Comparison of ENCODE assay signal across 21 mouse cellular contexts in genomic region chr9:99166946-99167345, GRCm38 (mm10). TPM values are rescaled to one million over a fixed set of nuclear protein-coding genes. Genes with fewer than 3 reads are reported as not detected.
A peak's percentile ranks its signal among the peaks of the same experiment; 100 is the strongest.
DNase-seq lines count a peak whose midpoint lies in the region; ATAC-seq and TF ChIP-seq lines count a peak whose summit lies in the region.
"Had no signal": no experiment of that assay in that cellular context is flagged by ENCODE, and none has a peak within 500 bp of the region (broad histone marks: within the 10 kb centered on the region; RNA-seq: fewer than 3 reads in every experiment).

No protein-coding gene starts in this region.

- no peaks in the 10 kb centered on the region for H3K4me1 ChIP-seq in kidney, adult 2 months (ENCODE audit: control insufficient read depth, insufficient read depth, low read length)
- H3K4me1 ChIP-seq in lung, postnatal 0 days (ENCODE audit: insufficient read depth, low read depth, low read length): 0 out of 2 replicates have a peak, but pooled peaks cover 2% of the 10 kb centered on the region
- peaks cover 26% of the 10 kb centered on the region for H3K4me1 ChIP-seq in embryonic facial prominence, embryonic 15.5 days
- H3K4me1 ChIP-seq: intestine, embryonic 15.5 days had no signal

- H3K4me2 ChIP-seq in lung, postnatal 0 days (replicated peaks; ENCODE audit: low read depth, low read length): no peak overlapping the region
- H3K4me2 ChIP-seq in embryonic facial prominence, embryonic 15.5 days (replicated peaks): 0 out of 2 replicates have a peak overlapping the region, but pooled peaks have one; percentile 2
- H3K4me2 ChIP-seq: forebrain, embryonic 12.5 days; heart, embryonic 13.5 days; hindbrain, embryonic 15.5 days; intestine, embryonic 15.5 days; kidney, embryonic 15.5 days; liver, embryonic 11.5 days; lung, embryonic 15.5 days had no signal

- TF ChIP-seq CTCF in kidney, adult 2 months (conservative IDR thresholded peaks at IDR 0.05; ENCODE audit: insufficient read depth, insufficient read length, low read depth, low read length): no peak
- no peak for TF ChIP-seq CTCF in lung, postnatal 0 days (IDR thresholded peaks at IDR 0.05)

- H3K4me3 ChIP-seq in kidney, adult 2 months (ENCODE audit: insufficient read depth, low read depth, low read length): no peak overlapping the region
- no peak overlapping the region for H3K4me3 ChIP-seq in lung, postnatal 0 days (ENCODE audit: low read depth, low read length)
- H3K4me3 ChIP-seq in embryonic facial prominence, embryonic 15.5 days (replicated peaks): no peak overlapping the region
- H3K4me3 ChIP-seq: forebrain, embryonic 12.5 days; heart, embryonic 13.5 days; hindbrain, embryonic 15.5 days; intestine, embryonic 15.5 days; kidney, embryonic 15.5 days; lung, embryonic 15.5 days had no signal

- no peak overlapping the region for H3K27ac ChIP-seq in kidney, adult 2 months (ENCODE audit: insufficient read depth, low read depth, low read length)
- no peak overlapping the region for H3K27ac ChIP-seq in lung, postnatal 0 days (ENCODE audit: low read length)
- H3K27ac ChIP-seq in embryonic facial prominence, embryonic 15.5 days (replicated peaks): peak overlapping the region; percentile 71; the same call in 1 of the 2 replicates
- H3K27ac ChIP-seq: forebrain, embryonic 12.5 days; heart, embryonic 13.5 days; hindbrain, embryonic 15.5 days; intestine, embryonic 15.5 days; kidney, embryonic 15.5 days; lung, embryonic 15.5 days had no signal

- TF ChIP-seq EP300 in lung, postnatal 0 days (IDR thresholded peaks at IDR 0.05): no peak

- no peaks in the 10 kb centered on the region for H3K9me3 ChIP-seq in lung, postnatal 0 days (ENCODE audit: low read length)
- no peaks in the 10 kb centered on the region for H3K9me3 ChIP-seq in embryonic facial prominence, embryonic 15.5 days (replicated peaks)
- H3K9me3 ChIP-seq: forebrain, embryonic 12.5 days; heart, embryonic 13.5 days; hindbrain, embryonic 15.5 days; intestine, embryonic 15.5 days; kidney, embryonic 15.5 days; lung, embryonic 15.5 days had no signal

- no peaks in the 10 kb centered on the region for H3K27me3 ChIP-seq in kidney, adult 2 months (replicated peaks; ENCODE audit: control insufficient read depth, insufficient read depth, low read length)
- H3K27me3 ChIP-seq in lung, postnatal 0 days (replicated peaks; ENCODE audit: insufficient read depth, low read length): no peaks in the 10 kb centered on the region
- H3K27me3 ChIP-seq in embryonic facial prominence, embryonic 15.5 days: no peaks in the 10 kb centered on the region
- H3K27me3 ChIP-seq: CH12.LX; forebrain, embryonic 12.5 days; hindbrain, embryonic 15.5 days; intestine, embryonic 15.5 days; kidney, embryonic 15.5 days; lung, embryonic 15.5 days had no signal

- H3K9ac ChIP-seq in lung, postnatal 0 days (replicated peaks; ENCODE audit: low read depth): no peak overlapping the region
- no peak overlapping the region for H3K9ac ChIP-seq in embryonic facial prominence, embryonic 15.5 days
- H3K9ac ChIP-seq: forebrain, embryonic 12.5 days; heart, embryonic 13.5 days; hindbrain, embryonic 15.5 days; intestine, embryonic 15.5 days; kidney, embryonic 15.5 days; lung, embryonic 15.5 days had no signal

- no peak for TF ChIP-seq POLR2A in kidney, adult 2 months (IDR thresholded peaks at IDR 0.05; ENCODE audit: low read depth, low read length)

- WGBS in kidney, adult 2 months: 89% methylated on average over 5 of the region's 5 CpGs
- 56% methylated on average over 5 of the region's 5 CpGs for WGBS in lung, postnatal 0 days
- 72% methylated on average over 5 of the region's 5 CpGs for WGBS in embryonic facial prominence, embryonic 15.5 days

- H3K36me3 ChIP-seq in kidney, adult 2 months (ENCODE audit: control insufficient read depth, insufficient read depth, low read length): no peaks in the 10 kb centered on the region
- no peaks in the 10 kb centered on the region for H3K36me3 ChIP-seq in lung, postnatal 0 days (ENCODE audit: insufficient read depth, low read length)
- H3K36me3 ChIP-seq in embryonic facial prominence, embryonic 15.5 days: no peaks in the 10 kb centered on the region
- H3K36me3 ChIP-seq: forebrain, embryonic 12.5 days; heart, embryonic 13.5 days; hindbrain, embryonic 15.5 days; intestine, embryonic 15.5 days; kidney, embryonic 15.5 days; lung, embryonic 15.5 days had no signal

- DNase-seq in kidney, adult 2 months: peak; percentile 5
- DNase-seq in kidney, postnatal 14 days: no peak
- DNase-seq in lung, postnatal 36 days: peak; percentile 38
- no peak for DNase-seq in lung, postnatal 0 days (ENCODE audit: low spot score)
- peak; percentile 61 to 62 for DNase-seq in urinary bladder, postnatal 36 days (ENCODE audit: low spot score in 2 of 2)
- no peak for DNase-seq in kidney, postnatal 36 days
- DNase-seq: adrenal gland, postnatal 36 days; cerebellum, adult 18-20 months; cerebellum, postnatal 36 days; gastrocnemius, postnatal 10 days; heart, adult 18-20 months; right cerebral cortex, postnatal 25 days had no signal

- no peak for ATAC-seq in lung, postnatal 0 days
- peak; percentile 56; the same call in 1 of the 2 replicates for ATAC-seq in embryonic facial prominence, embryonic 15.5 days (ENCODE audit: insufficient number of reproducible peaks, low FRiP score, low TSS enrichment, low read depth)
- ATAC-seq: intestine, embryonic 15.5 days had no signal

RNA-seq across cellular contexts. Expression of gene Pik3cb, which starts 26.5 kb away (rescaled TPM):
- 7.3 and 7.4 TPM in 2 replicates for polyA plus RNA-seq in kidney, adult 2 months (2012; rRNA removed)
- polyA plus RNA-seq in lung, postnatal 0 days (2015; fragmentation: Nextera tagmentation; extraction: Ambion mirVana): 4.1 and 4.5 TPM in 2 replicates
- polyA plus RNA-seq in embryonic facial prominence, embryonic 15.5 days (2015; fragmentation: Nextera tagmentation; extraction: Ambion mirVana): 1.3 and 1.6 TPM in 2 replicates

Comparison
In these comparisons a context has a peak if more than half of its experiments do, and no peak if none do; other contexts are left out.
1. DNase-seq: peak in kidney, adult 2 months (single experiment), lung, postnatal 36 days (single experiment) and urinary bladder, postnatal 36 days (2 of 2); none in kidney, postnatal 14 days (single experiment), lung, postnatal 0 days (single experiment) and kidney, postnatal 36 days (0 of 2).